Mouse (Mus musculus): ENCODE data around the gene Ccdc27. TPM values are rescaled to one million over a fixed set of nuclear protein-coding genes. Genes with fewer than 3 reads are reported as not detected.

Gene Ccdc27
- polyA plus RNA-seq, 1 experiment from 2014 or later = not detected

- 25% methylated on average over 13 of the region's 13 CpGs for WGBS (ENCODE audit: insufficient replicate concordance)
- Histone ChIP-seq H3K9me3 (replicated peaks) (no peaks in the 10 kb centered on the region), H3K36me3 (peaks cover 40% of the 10 kb centered on the region), H3K9ac (peak overlapping the region; percentile 97), H3K27me3 (no peaks in the 10 kb centered on the region), H3K27ac (peak overlapping the region; percentile 81), H3K4me2 (peak overlapping the region; percentile 86), H3K4me1 (replicated peaks) (peaks cover 40% of the 10 kb centered on the region), H3K4me3 (replicated peaks) (peak overlapping the region; percentile 100)
- ATAC-seq (ENCODE audit: low read depth) (peak; percentile 53), DNase-seq (no peak)
Measured at GRCm38 (mm10) chr4:154010907-154011645, 31.4 kb downstream of the Ccdc27 start.

- Histone ChIP-seq H3K9ac (no peak overlapping the region), H3K27ac (no peak overlapping the region), H3K4me1 (replicated peaks) (peaks cover 16% of the 10 kb centered on the region), H3K36me3 (peaks cover 43% of the 10 kb centered on the region), H3K9me3 (replicated peaks) (no peaks in the 10 kb centered on the region), H3K4me2 (no peak overlapping the region), H3K4me3 (replicated peaks) (no peak overlapping the region), H3K27me3 (no peaks in the 10 kb centered on the region)
- DNase-seq (no peak), ATAC-seq (ENCODE audit: low read depth) (no peak)
- 77% methylated on average over 4 of the region's 4 CpGs for WGBS (ENCODE audit: insufficient replicate concordance)
Measured at GRCm38 (mm10) chr4:154007759-154008158, 34.7 kb downstream of the Ccdc27 start.

GRCm38 (mm10) chr4:154006264-154006663 lies 36.2 kb downstream of the Ccdc27 start:
- Histone ChIP-seq H3K4me1 (replicated peaks) (peaks cover 8% of the 10 kb centered on the region), H3K4me3 (replicated peaks) (no peak overlapping the region), H3K36me3 (peaks cover 54% of the 10 kb centered on the region), H3K9me3 (replicated peaks) (no peaks in the 10 kb centered on the region), H3K27me3 (no peaks in the 10 kb centered on the region), H3K9ac (no peak overlapping the region), H3K27ac (no peak overlapping the region), H3K4me2 (no peak overlapping the region)
- ATAC-seq (ENCODE audit: low read depth) (no peak), DNase-seq (no peak)
- 75% methylated on average over 6 of the region's 6 CpGs for WGBS (ENCODE audit: insufficient replicate concordance)

- peaks cover 54% of the 10 kb centered on the region for H3K36me3 ChIP-seq
- no peaks in the 10 kb centered on the region for H3K27me3 ChIP-seq
- WGBS (ENCODE audit: insufficient replicate concordance) = 82% methylated on average over 5 of the region's 5 CpGs
- DNase-seq = no peak
- no peak overlapping the region for H3K9ac ChIP-seq
- no peak overlapping the region for H3K4me2 ChIP-seq
- H3K4me3 ChIP-seq (replicated peaks) = no peak overlapping the region
- H3K9me3 ChIP-seq (replicated peaks) = no peaks in the 10 kb centered on the region
- H3K4me1 ChIP-seq (replicated peaks) = peaks cover under 1% of the 10 kb centered on the region; the same call in 1 of the 2 replicates
- no peak for ATAC-seq (ENCODE audit: low read depth)
- H3K27ac ChIP-seq = no peak overlapping the region
Measured at GRCm38 (mm10) chr4:154005488-154005887, 37.0 kb downstream of the Ccdc27 start.

- no peaks in the 10 kb centered on the region for H3K9me3 ChIP-seq (replicated peaks)
- H3K4me1 ChIP-seq (replicated peaks) = no peaks in the 10 kb centered on the region
- peaks cover 85% of the 10 kb centered on the region for H3K36me3 ChIP-seq
- H3K4me2 ChIP-seq = no peak overlapping the region
- H3K27ac ChIP-seq = no peak overlapping the region
- no peaks in the 10 kb centered on the region for H3K27me3 ChIP-seq
- ATAC-seq (ENCODE audit: low read depth) (no peak), DNase-seq (no peak)
- no peak overlapping the region for H3K4me3 ChIP-seq (replicated peaks)
- no peak overlapping the region for H3K9ac ChIP-seq
- 85% methylated on average over 8 of the region's 8 CpGs for WGBS (ENCODE audit: insufficient replicate concordance)
Measured at GRCm38 (mm10) chr4:153993505-153993904, 49.0 kb downstream of the Ccdc27 start.

GRCm38 (mm10) chr4:153992715-153993114 lies 49.8 kb downstream of the Ccdc27 start:
- no peaks in the 10 kb centered on the region for H3K9me3 ChIP-seq (replicated peaks)
- H3K9ac ChIP-seq = no peak overlapping the region
- 83% methylated on average over 10 of the region's 10 CpGs for WGBS (ENCODE audit: insufficient replicate concordance)
- no peaks in the 10 kb centered on the region for H3K27me3 ChIP-seq
- no peak overlapping the region for H3K4me2 ChIP-seq
- DNase-seq = no peak
- peaks cover 86% of the 10 kb centered on the region for H3K36me3 ChIP-seq
- no peak overlapping the region for H3K27ac ChIP-seq
- no peak overlapping the region for H3K4me3 ChIP-seq (replicated peaks)
- ATAC-seq (ENCODE audit: low read depth) = no peak
- H3K4me1 ChIP-seq (replicated peaks) = no peaks in the 10 kb centered on the region

GRCm38 (mm10) chr4:153980470-153980869 lies 62.0 kb downstream of the Ccdc27 start:
- H3K36me3 ChIP-seq = peaks cover 67% of the 10 kb centered on the region
- no peaks in the 10 kb centered on the region for H3K9me3 ChIP-seq (replicated peaks)
- no peak overlapping the region for H3K4me3 ChIP-seq (replicated peaks)
- ATAC-seq (ENCODE audit: low read depth) (no peak), DNase-seq (no peak)
- H3K27ac ChIP-seq = no peak overlapping the region
- no peak overlapping the region for H3K4me2 ChIP-seq
- H3K4me1 ChIP-seq (replicated peaks) = peaks cover 23% of the 10 kb centered on the region
- no peak overlapping the region for H3K9ac ChIP-seq
- no peaks in the 10 kb centered on the region for H3K27me3 ChIP-seq
- WGBS (ENCODE audit: insufficient replicate concordance) = 84% methylated on average over 11 of the region's 11 CpGs

GRCm38 (mm10) chr4:153979243-153979642 lies 63.2 kb downstream of the Ccdc27 start:
- H3K4me3 ChIP-seq (replicated peaks) = no peak overlapping the region
- H3K9me3 ChIP-seq (replicated peaks) = no peaks in the 10 kb centered on the region
- DNase-seq (no peak), ATAC-seq (ENCODE audit: low read depth) (no peak)
- H3K36me3 ChIP-seq = peaks cover 55% of the 10 kb centered on the region
- H3K9ac ChIP-seq = no peak overlapping the region
- peaks cover 28% of the 10 kb centered on the region for H3K4me1 ChIP-seq (replicated peaks)
- H3K27me3 ChIP-seq = no peaks in the 10 kb centered on the region
- no peak overlapping the region for H3K4me2 ChIP-seq
- H3K27ac ChIP-seq = no peak overlapping the region
- 78% methylated on average over 10 of the region's 10 CpGs for WGBS (ENCODE audit: insufficient replicate concordance)

Other genes with a start within 250 kb of the Ccdc27 start
- gene A430005L14Rik, start 85.4 kb downstream of the Ccdc27 start, polyA plus RNA-seq (2015; fragmentation: Nextera tagmentation; extraction: Ambion mirVana) = 67.8 and 70.3 TPM in 2 replicates
- gene Dffb, start 67.6 kb downstream of the Ccdc27 start, polyA plus RNA-seq (2015; fragmentation: Nextera tagmentation; extraction: Ambion mirVana) = 11.0 and 11.1 TPM in 2 replicates
- gene Cep104, start 67.5 kb downstream of the Ccdc27 start, polyA plus RNA-seq (2015; fragmentation: Nextera tagmentation; extraction: Ambion mirVana) = 6.3 and 8.7 TPM in 2 replicates
- 19.1 and 20.3 TPM in 2 replicates for gene Lrrc47, start 30.9 kb downstream of the Ccdc27 start, polyA plus RNA-seq (2015; fragmentation: Nextera tagmentation; extraction: Ambion mirVana)
- 327 and 398 TPM in 2 replicates for gene Smim1, start 16.4 kb downstream of the Ccdc27 start, polyA plus RNA-seq (2015; fragmentation: Nextera tagmentation; extraction: Ambion mirVana)
- 0.17 TPM in 1 of 2 replicates, not detected in the other for gene Trp73, start 97.5 kb upstream of the Ccdc27 start, polyA plus RNA-seq (2015; fragmentation: Nextera tagmentation; extraction: Ambion mirVana)
- gene Wrap73, start 99.7 kb upstream of the Ccdc27 start, polyA plus RNA-seq (2015; fragmentation: Nextera tagmentation; extraction: Ambion mirVana) = 26.9 and 29.9 TPM in 2 replicates
- gene Tprgl, start 118.0 kb upstream of the Ccdc27 start, polyA plus RNA-seq (2015; fragmentation: Nextera tagmentation; extraction: Ambion mirVana) = 138 and 145 TPM in 2 replicates
- 1.5 and 1.6 TPM in 2 replicates for gene Megf6, start 128.1 kb upstream of the Ccdc27 start, polyA plus RNA-seq (2015; fragmentation: Nextera tagmentation; extraction: Ambion mirVana)